Mouse (Mus musculus): ENCODE results near the gene Atp8b4. TPM values are rescaled to one million over a fixed set of nuclear protein-coding genes. Genes with fewer than 3 reads are reported as not detected.

Gene Atp8b4
- total RNA-seq, 2 experiments from 2014 or later = 0.53 to 0.79 TPM

GRCm38 (mm10) chr2:126434305-126434704 is 66.2 kb downstream of the Atp8b4 start:
- DNase-seq = no peak

DNA sequence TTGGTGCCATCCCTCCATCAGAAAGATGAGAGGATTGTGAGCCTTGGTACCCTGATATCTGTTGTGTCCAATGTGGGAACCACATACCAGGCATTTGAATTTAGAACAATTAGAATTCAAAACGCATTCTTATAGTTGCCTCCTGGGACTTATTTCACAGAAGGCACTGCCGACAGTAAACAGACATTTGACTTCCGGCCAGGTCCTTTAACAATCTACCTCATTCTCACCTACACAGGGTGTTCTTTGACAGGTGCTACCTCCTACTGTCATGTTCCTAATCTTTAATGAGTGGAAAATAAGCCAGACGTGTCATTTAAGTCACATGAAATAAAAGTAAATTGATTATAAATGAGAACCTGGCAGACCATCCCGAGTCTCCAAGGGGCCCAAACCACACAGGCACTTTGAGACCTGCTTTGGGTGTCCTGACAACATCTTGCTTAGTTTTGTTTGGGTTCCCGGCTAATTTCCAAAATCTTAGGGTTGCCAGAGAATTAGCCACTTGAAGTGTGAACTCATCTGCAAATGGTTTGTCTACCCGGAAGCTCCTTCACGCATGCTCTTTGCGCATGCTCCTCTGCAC is 67.9 kb downstream of the Atp8b4 start:
- no peak for DNase-seq

DNA sequence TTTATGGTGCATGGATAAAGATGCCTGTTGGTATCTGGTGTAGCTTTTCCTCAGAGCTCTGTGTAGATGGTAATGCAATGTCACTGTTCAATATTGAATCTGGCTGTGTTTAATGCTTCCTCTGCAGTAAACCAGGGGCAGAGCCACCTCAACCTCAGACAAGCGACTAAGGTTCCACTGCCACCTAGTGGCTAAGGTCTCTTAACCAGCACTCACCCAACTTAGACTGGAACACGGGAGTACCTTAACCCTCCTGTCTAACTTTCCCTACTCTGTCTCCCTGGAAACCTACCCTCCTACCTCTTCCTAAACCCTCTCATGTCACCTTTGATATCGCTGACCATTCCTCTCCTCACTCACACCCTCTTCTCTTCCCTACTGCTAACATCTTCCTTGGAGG is 71.2 kb downstream of the Atp8b4 start:
- DNase-seq = peak; percentile 65 to 78

GRCm38 (mm10) chr2:126425223-126425622 is 75.3 kb downstream of the Atp8b4 start:
- no peak for DNase-seq

- no peak for DNase-seq
Measured at GRCm38 (mm10) chr2:126424714-126425113, 75.8 kb downstream of the Atp8b4 start.

DNA sequence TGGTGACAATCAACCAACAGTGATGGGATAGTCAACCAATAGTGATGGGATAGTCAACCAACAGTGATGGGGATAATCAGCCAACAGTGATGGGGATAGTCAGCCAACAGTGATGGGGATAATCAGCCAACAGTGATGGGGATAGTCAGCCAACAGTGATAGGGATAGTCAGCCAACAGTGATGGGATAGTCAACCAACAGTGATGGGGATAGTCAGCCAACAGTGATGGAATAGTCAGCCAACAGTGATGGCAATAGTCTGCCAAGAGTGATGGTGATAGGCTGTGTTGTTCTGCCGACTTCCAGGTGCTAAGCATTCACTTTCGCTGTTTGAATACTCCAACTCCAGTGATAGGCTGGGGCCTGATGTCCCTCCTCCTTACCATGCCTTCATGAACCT is 79.6 kb downstream of the Atp8b4 start:
- DNase-seq = no peak

DNA sequence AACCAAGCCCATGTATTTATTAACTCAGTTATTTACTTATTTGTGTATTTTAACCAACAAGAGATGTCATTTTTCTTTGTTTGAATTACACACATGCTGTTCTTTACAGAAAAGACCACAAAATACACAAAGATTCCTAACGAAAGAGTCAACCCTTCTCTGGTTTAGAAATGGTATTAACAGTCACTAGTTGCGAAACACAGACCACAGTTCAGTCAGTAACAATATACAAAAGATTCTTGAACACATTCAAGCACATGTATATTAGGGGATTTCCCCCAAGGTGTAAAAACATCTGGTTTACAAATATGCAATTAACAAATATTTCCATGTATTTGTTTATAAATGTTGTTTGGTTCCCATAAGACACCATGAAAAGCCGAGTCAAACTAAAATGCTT is 81.6 kb downstream of the Atp8b4 start:
- no peak for DNase-seq

DNA sequence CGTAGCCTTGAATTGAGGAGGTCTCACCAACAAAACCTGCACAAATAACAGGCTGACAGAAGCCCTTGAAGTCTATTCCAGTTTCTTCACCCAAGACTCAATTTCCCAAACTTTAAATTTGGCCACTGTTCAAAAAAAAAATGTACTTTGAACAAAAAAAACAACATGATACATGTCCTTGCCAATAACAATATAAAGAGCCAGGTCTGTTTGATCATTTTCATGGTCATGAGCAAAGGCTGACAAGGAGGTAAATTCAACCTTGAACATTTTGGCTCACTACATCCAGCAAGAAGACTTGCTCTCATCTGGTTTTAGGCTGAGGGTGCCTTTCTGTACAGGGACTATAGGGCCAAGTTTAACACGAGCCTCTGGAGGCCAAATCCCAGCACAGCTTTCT is 83.7 kb downstream of the Atp8b4 start:
- DNase-seq = no peak

GRCm38 (mm10) chr2:126415981-126416380 is 84.5 kb downstream of the Atp8b4 start:
- peak; percentile 31 to 47 for DNase-seq

DNA sequence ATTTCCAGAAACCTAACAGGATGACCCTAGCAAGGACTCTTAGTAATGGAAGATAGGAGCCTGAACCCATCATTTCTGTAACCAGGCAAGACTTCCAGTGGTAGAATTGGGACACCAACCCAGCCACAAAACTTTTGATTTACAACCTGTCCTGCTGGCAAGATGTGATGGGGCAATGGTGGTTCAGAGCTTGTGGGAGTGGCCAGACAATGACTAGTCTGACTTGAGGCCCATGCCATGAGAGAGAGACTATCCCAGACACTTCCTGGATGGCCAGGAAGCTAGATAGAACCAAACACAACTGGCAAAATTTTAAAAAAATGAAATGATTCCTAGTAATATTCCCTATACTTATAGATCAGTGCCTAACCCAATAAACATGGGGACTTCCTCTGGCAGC is 87.7 kb downstream of the Atp8b4 start:
- DNase-seq = peak; percentile 12 to 35

- no peak for DNase-seq
Measured at GRCm38 (mm10) chr2:126399454-126399853, 101.0 kb downstream of the Atp8b4 start.

DNA sequence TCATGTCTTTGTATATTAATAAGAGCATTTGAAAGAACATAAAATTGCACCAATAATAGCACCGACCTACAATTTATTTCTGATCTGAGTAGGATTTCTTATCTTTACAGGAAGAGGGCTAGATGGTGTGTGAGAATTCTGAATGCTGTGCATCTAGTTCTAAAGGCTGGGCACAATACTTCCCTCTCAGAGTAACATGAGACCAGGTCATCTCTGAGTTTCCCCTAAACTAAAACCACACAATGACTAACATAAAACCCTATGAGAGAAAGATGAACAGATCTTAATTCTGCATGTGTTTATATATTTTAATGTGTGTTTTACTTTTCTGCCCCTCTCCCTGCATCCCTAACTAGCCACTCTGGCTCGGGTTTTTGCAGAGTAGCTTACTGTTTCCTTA is 101.5 kb downstream of the Atp8b4 start:
- DNase-seq = no peak

DNA sequence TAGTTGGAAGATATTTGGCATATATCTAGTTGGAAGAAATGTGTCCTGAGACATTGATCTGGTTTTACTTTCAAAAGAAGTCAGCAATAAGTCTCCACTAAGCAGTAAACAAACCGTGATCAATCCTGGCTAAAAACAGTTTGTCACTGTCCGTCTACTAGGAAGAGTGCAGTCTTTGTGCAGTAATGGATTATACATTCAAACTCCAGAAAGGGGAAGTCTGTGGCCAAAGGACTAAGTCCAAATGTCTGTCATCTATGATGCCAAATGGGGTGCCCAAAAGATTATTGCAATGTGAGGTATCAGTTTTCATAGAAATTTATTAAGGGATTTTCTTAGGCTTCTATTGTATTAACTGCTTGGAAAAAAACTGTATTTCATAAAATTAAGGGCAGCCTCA is 102.3 kb downstream of the Atp8b4 start:
- DNase-seq = no peak

DNA sequence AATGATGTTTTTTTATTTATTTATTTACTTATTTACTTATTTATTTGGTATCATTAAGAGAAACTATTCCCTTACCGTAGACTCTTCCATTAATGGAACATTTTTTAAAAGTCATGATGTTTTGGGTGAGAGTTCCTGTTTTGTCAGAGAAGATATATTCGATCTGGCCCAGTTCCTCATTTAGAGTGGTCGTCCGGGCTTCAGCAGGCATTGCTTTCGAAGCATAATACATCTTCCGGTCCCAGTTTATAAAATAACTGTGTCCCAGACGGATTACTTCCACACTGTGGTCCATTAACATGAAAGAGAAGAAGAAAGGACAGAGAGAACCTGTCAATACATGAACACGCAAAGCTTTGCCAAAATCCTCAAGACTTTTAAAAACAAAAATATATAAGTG is 103.0 kb downstream of the Atp8b4 start:
- DNase-seq = no peak

DNA sequence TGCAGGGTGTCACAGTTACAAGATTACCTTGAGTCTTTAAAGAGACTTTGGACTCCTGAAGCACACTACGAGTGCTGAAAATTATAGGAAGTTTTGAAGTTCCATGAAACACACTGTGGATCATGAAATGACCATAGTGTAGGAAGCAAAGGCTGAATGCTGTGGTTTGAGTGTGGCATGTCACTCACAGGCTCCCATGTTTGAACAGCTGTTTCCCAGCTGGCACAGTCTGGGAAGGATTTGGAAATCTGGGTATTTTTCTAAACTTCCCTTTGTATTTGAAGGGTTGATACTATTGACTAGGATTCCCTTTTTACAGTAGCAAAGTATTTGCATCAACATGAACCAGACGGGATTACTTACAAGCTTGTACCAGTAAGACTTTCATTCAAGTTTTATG is 105.5 kb downstream of the Atp8b4 start:
- no peak for DNase-seq

- DNase-seq = no peak
Measured at GRCm38 (mm10) chr2:126387458-126388037, 112.9 kb downstream of the Atp8b4 start.

DNA sequence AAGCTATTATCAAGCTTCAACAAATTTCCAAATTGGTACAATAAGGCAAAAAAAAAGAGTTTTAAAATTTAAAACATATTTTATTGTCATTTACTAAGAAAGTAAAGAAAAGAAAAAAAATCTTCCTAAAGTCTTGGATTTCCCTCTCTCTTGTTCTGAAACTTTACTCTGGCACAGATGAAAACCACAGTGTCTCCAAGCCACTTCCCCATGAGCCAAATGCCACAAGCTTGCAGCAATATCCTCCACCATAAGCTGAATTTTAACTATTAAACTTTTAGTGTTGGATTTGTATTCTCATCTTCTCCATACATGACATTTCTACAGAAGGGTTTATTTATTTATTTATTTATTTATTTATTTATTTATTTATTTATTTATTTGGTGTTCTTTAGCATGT is 114.4 kb downstream of the Atp8b4 start:
- no peak for DNase-seq

DNA sequence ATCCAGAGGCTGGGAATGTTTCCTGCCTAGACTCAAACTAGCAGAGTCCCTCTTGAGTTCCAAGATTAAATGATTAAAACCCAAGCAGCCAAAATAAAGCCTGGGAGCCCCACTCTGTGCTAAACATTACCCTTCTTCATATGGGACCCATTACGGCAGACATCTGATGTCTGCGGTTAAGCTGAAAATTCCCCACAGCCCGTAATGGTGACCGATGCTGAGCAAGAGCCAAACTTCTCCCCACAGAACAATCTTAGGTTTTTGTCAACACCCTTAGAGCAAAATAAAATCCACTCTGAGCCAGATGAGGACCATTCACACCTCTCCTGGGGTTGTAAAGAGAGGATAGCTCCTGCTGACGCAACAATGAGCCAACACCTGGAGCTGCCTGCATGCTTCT is 120.2 kb downstream of the Atp8b4 start:
- no peak for DNase-seq

DNA sequence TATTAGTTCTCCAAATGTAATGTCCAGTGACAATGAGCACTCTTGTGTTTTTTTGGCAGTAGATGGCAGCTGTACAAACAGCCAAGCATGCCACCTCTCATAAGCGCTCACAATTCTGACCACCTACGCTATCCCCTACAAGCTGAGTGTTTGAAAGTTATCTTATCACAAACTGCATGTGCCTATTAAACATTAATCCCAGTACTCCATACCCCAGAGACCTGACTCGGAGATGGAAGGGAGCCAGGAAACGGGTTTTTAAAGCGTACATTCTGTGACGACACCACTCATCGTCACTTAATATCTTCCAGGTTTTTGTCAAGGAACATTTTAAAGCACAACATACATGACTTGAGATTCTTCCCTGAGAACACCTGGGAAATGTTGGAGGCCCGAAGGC is 128.8 kb downstream of the Atp8b4 start:
- no peak for DNase-seq

DNA sequence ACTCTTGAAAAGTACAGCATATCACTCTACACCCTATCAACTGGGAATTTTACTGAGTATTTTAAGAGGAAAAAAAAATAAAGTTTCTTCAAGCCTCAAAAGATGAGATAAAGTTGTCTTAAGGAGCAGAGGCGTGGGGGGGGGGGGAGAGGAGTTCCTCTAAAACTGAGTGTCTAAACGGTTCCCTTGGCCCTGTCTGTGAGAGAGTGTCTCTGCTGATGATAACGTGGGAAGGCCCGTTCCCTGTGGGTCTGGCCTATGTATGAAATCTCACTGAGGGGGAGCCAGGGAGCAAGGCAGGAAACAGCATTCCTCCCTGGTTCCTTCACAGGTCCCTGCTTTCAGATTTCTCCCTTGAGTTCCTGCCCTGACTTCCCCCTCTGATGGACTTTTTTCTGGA is 130.7 kb downstream of the Atp8b4 start:
- DNase-seq = no peak

- no peak for DNase-seq
Measured at GRCm38 (mm10) chr2:126363745-126364725, 136.4 kb downstream of the Atp8b4 start.

- peak; percentile 90 for DNase-seq
Measured at GRCm38 (mm10) chr2:126363050-126363744, 137.3 kb downstream of the Atp8b4 start.

Measured in adrenal gland, postnatal 36 days (tissue).